Mouse (Mus musculus) heart, adult 2 months (tissue): ENCODE results near the gene Apopt1. TPM values are rescaled to one million over a fixed set of nuclear protein-coding genes. Genes with fewer than 3 reads are reported as not detected.
A peak's percentile ranks its signal among the peaks of the same experiment; 100 is the strongest.

Source experiments
- DNase-seq, 2 experiments: peaks; one replicate each; pipeline ENCODE4 v3.0.0; 2021
- H3K27ac ChIP-seq: fragments of 200-600 bp; 2 replicates; pipeline ENCODE4 v1.8.1; 2022
- H3K27me3 ChIP-seq: fragments of 200-500 bp; 2 replicates; pipeline ENCODE4 v1.6.1; 2012; ENCODE audit warnings: mild to moderate bottlenecking, low read length, inconsistent platforms, mixed read lengths; ENCODE audit not compliant: control insufficient read depth, insufficient read depth
- H3K36me3 ChIP-seq: fragments of 200-500 bp; 2 replicates; pipeline ENCODE4 v1.6.1; 2012; ENCODE audit warnings: low read length, inconsistent platforms; ENCODE audit not compliant: control insufficient read depth, insufficient read depth
- H3K4me1 ChIP-seq: fragments of 200-500 bp; 2 replicates; pipeline ENCODE4 v1.6.1; 2011; ENCODE audit warnings: low read length; ENCODE audit not compliant: control insufficient read depth, insufficient read depth
- H3K4me3 ChIP-seq: fragments of 200-600 bp; 2 replicates; pipeline ENCODE4 v1.8.1; 2022
- H3K79me2 ChIP-seq: fragments of 200-500 bp; replicated peaks from 2 replicates; pipeline ENCODE4 v1.6.1; 2012; ENCODE audit warnings: mild to moderate bottlenecking, inconsistent platforms, low read length, moderate library complexity, mixed read lengths; ENCODE audit not compliant: control insufficient read depth, insufficient read depth
- H3K9ac ChIP-seq: fragments of 200-500 bp; 2 replicates; pipeline ENCODE4 v1.6.1; 2012; ENCODE audit warnings: low read depth, mild to moderate bottlenecking, control low read depth, inconsistent platforms, low read length, mixed read lengths
- CTCF ChIP-seq: fragments of 200-600 bp; IDR thresholded peaks from 2 replicates; pipeline ENCODE4 v1.8.1; 2022; ENCODE audit warnings: antibody characterized with exemption, mild to moderate bottlenecking, moderate library complexity
- EP300 ChIP-seq: fragments of 200-500 bp; IDR thresholded peaks from 2 replicates; pipeline ENCODE4 v1.6.1; 2011; ENCODE audit warnings: low read depth, low read length, control low read depth; ENCODE audit not compliant: insufficient read depth
- POLR2A ChIP-seq: fragments of 200-500 bp; IDR thresholded peaks from 2 replicates; pipeline ENCODE4 v1.6.1; 2011; ENCODE audit warnings: mild to moderate bottlenecking, low read depth, low read length, control low read depth; ENCODE audit not compliant: insufficient read depth
- WGBS: fragments of 180-500 bp; shearing (Covaris S2); methylation state at CpG from one replicate; pipeline ENCODE4 v1.1.7; 2018; 5-methylcytosine and 5-hydroxymethylcytosine counted together
- intact Hi-C: fragments of 180-260 bp; cut with DNase I; formaldehyde crosslinking; loops from one replicate; pipeline ENCODE4 v1.15.1; 2025
- polyA plus RNA-seq: library from polyadenylated mRNA; depleted of rRNA; stranded (reverse); fragments of >200 nt; gene quantifications from 2 replicates; pipeline ENCODE4 v1.2.3, GENCODE M21; 2012
- total RNA-seq, 2 experiments: library from RNA; stranded (reverse); gene quantifications; 2 replicates each; pipeline ENCODE4 v1.2.3; 2021

Apopt1 gene
- total and polyA plus RNA-seq, 3 experiments = 31.7 to 36.3 (median 32.0) TPM

DNA sequence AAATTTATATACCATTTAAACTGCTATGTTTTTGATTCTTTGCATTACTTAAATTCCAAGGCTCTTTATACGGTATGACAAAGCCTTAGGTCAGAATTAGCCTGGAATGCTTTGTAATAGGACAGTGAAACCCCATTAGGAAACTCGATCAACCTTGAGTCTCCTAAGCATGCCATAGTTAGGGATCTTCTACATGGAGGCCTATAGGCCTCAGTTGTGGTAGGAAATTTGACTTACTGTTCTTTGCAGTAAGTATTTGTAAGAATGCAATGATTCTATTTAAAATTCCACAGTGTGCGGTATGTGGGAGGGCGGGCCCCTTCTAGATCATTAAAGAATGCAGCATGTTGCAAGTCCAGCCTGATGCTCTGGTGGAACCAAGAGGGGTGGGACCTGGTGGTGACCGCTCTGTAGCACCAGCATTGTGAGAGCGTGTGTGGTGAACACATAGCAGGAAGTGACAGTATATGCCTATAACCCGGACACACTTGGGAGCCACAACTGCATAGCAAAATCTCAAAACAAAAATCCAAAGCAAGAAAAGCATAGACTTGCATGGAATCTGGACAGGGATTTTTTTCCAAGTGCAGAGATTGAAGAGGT lies 47.3 kb downstream of the Apopt1 start:
- Histone ChIP-seq H3K36me3 (peaks cover 4% of the 10 kb centered on the region), H3K9ac (no peak overlapping the region), H3K79me2 (peaks cover 21% of the 10 kb centered on the region), H3K4me1 (peaks cover 20% of the 10 kb centered on the region), H3K4me3 (peak overlapping the region; percentile 88), H3K27me3 (no peaks in the 10 kb centered on the region), H3K27ac (peak overlapping the region; percentile 96)
- intact Hi-C loops = no loop called here
- TF ChIP-seq EP300 (no peak), CTCF (no peak), POLR2A (no peak)
- 42% methylated on average over 7 of the region's 7 CpGs for WGBS
- DNase-seq = no peak

DNA sequence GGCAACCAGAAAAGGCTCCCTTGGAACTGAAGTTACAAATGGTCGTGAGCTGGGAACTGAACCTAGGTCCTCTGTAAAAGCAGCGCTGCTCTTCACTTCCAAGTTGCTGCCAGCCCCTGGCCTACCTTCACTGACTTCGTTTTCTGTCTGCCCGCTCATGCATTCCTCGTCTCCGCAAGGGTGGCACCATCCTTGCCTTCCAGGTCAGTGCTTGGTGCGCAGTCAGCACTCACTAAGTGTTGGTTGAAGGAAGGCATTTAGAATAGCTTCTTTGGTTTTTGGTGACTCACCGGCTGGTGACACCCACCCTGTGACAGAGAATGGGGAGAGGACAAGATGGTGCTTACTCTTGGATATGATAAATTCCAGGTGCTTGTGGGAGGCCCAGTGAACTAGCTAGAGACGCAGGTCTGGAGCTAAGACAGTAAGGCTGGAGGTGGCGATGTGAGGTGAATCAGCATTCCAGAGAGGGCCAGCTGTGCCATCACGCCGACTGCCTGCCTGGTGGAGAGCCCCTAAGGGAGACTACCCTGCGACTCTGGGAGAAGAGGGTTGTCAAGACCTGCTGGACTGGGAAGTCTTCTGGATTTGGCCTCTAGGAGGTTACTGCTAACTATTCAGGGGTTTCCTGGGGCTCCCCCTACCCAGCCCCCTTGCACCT lies 49.7 kb downstream of the Apopt1 start:
- Histone ChIP-seq H3K27me3 (no peaks in the 10 kb centered on the region), H3K4me1 (peaks cover 26% of the 10 kb centered on the region), H3K4me3 (no peak overlapping the region), H3K9ac (no peak overlapping the region), H3K27ac (no peak overlapping the region), H3K36me3 (peaks cover 4% of the 10 kb centered on the region), H3K79me2 (peaks cover 22% of the 10 kb centered on the region)
- 85% methylated on average over 13 of the region's 13 CpGs for whole genome bisulfite sequencing
- TF ChIP-seq CTCF = no peak
- no peak for TF ChIP-seq POLR2A
- TF ChIP-seq EP300 = no peak
- no peak for DNase-seq
- intact Hi-C loops = no loop called here

DNA sequence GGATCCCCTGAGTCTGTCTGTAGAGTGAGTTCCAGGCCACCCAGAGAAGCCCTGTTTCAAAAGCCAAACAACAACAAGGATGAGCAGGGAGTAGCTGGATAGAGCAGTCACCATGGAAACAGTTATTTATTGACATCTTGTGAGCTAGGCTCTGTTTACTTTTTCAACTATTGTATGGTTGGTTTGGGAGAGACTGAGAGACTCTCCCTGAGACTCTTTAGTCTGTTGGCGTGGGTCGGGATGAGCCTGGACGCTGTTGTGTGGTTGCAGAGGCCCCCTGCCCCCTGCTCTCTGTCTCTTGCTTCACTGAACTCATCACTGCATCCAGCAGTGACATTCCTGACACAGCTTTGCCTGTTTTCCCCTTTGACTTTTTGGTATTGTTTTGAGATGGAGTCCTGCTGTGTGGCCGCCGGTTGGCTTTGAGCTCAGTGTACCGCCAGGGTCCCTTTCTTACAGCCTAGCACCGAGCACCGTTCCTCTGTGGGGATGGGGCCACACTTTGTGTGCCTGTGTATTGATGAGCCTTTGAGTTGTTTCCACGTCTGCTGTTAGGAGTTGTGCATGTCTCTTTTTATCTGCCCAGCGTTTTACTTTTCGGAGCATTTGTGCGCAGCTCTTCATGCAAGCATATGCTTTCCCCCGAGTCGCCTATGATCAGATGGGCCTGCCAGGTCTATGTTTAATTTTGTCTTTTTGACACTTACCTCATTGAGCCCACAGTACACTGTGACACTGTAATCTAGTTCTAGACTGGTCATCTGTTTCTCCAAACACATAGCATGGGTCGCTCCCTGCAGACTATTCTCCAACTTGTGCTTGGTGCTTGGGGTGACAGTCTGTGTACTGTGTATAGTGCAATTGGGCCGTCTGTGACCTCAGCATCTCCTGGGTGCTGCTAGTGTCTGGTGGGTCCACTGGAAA lies 53.5 kb downstream of the Apopt1 start:
- DNase-seq = no peak
- intact Hi-C loops = no loop called here
- Histone ChIP-seq H3K79me2 (peaks cover 17% of the 10 kb centered on the region), H3K4me1 (peaks cover 33% of the 10 kb centered on the region), H3K36me3 (peaks cover 3% of the 10 kb centered on the region; the same call in 1 of the 2 replicates), H3K27me3 (no peaks in the 10 kb centered on the region), H3K9ac (no peak overlapping the region), H3K27ac (peak overlapping the region; percentile 24), H3K4me3 (no peak overlapping the region; the same call in 1 of the 2 replicates)
- no peak for TF ChIP-seq POLR2A
- no peak for TF ChIP-seq EP300
- no peak for TF ChIP-seq CTCF
- WGBS = 37% methylated on average over 16 of the region's 16 CpGs

DNA sequence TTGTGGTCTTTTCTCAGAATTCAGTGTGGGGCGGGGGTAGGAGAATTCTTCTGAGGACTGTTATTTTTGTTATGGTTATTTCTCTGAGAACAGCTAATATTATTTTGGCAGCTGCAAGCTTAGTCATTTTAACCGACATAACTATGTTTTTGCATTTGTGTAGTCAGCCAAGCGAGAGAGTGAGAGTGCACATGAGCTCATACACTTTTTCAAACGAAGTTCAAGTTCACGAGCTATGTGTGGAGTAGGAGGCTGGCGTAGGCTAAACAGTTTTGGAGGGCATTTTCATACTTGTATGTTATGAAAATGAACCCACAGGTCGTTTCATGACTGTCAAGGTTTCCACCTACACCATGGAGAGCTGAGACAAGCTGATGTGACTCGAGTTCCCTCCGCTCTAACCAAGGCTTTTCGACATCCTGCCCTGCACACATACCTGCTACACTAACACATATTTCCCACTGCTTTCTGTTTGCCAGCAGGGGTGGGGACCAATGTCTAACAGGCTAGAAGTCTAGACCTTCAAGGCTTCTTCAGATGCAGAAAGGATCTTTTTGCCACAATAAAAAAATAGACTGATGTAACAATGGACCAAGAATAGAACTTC lies 55.4 kb downstream of the Apopt1 start:
- peaks cover 23% of the 10 kb centered on the region for H3K4me1 ChIP-seq
- H3K27me3 ChIP-seq = no peaks in the 10 kb centered on the region
- no peak for DNase-seq
- WGBS = 78% methylated on average over 10 of the region's 10 CpGs
- TF ChIP-seq CTCF (no peak), POLR2A (no peak), EP300 (no peak)
- no peak overlapping the region for H3K9ac ChIP-seq
- H3K27ac ChIP-seq = no peak overlapping the region
- H3K79me2 ChIP-seq = peaks cover 9% of the 10 kb centered on the region
- intact Hi-C loops = no loop called here
- H3K36me3 ChIP-seq = peaks cover 3% of the 10 kb centered on the region; the same call in 1 of the 2 replicates
- H3K4me3 ChIP-seq = no peak overlapping the region

DNA sequence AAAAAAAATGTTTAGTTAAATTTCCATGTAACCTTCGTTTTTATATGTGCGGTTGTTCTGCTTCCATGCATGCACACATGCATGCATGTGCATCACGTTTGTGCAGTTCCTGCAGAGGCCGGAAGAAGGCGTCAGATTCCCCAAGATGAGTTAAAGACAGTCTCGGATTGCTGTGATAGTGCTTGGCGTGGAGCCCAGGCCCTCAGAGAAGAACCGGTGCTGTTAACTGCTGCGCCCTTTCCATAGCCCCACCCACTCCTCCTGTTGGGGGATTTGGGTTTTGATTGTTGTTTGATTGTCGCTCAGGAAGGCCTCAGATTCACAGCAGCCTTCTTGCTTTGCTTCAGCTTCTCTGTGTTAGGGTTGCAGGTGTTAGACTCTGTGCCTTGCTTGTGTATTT lies 56.2 kb downstream of the Apopt1 start:
- H3K4me1 ChIP-seq = peaks cover 20% of the 10 kb centered on the region
- H3K9ac ChIP-seq = no peak overlapping the region
- peaks cover 10% of the 10 kb centered on the region for H3K79me2 ChIP-seq
- peak overlapping the region; percentile 29 for H3K27ac ChIP-seq
- peaks cover 3% of the 10 kb centered on the region; the same call in 1 of the 2 replicates for H3K36me3 ChIP-seq
- intact Hi-C loops = no loop called here
- 18% methylated on average over 10 of the region's 10 CpGs for WGBS
- peak; percentile 71 to 75 for DNase-seq
- TF ChIP-seq POLR2A (no peak), CTCF (peak; percentile 67)
- H3K4me3 ChIP-seq = no peak overlapping the region
- no peaks in the 10 kb centered on the region for H3K27me3 ChIP-seq
